Mouse (Mus musculus) hindbrain, postnatal 0 days (tissue): ENCODE measurements at regions not wholly inside any gene's neighbourhood (a gene's known extent, or its start where the extent isn't known, plus 50 kb on each side); places are given as distances from the start of the nearest gene placed in this dataset.
"Not testable (repeated sequence)": the region's sequence is repeated elsewhere in the genome, so short reads cannot be mapped to it uniquely, and the experiment has no call there.

ENCODE experiments used
- ATAC-seq: fragments of 200-750 bp; cut with Nextera tagmentation; 2 replicates; pipeline ENCODE4 v1.8.0; 2017; ENCODE audit warnings: mild to moderate bottlenecking, moderate TSS enrichment, moderate library complexity
- DNase-seq: peaks from one replicate; pipeline ENCODE4 v3.0.0-alpha.2; 2015; ENCODE audit warnings: low spot score
- H3K27ac ChIP-seq: fragments of 300-500 bp; sonication (generic); 2 replicates; pipeline ENCODE4 v1.5.1; 2014; ENCODE audit warnings: mild to moderate bottlenecking
- H3K27me3 ChIP-seq: fragments of 300-500 bp; sonication (generic); 2 replicates; pipeline ENCODE4 v1.6.1; 2014; ENCODE audit warnings: low read length, mixed read lengths; ENCODE audit not compliant: insufficient read depth
- H3K36me3 ChIP-seq: fragments of 300-500 bp; sonication (generic); 2 replicates; pipeline ENCODE4 v1.6.1; 2014; ENCODE audit warnings: low read length, mixed read lengths; ENCODE audit not compliant: insufficient read depth
- H3K4me1 ChIP-seq: fragments of 300-500 bp; sonication (generic); 2 replicates; pipeline ENCODE4 v1.6.1; 2014; ENCODE audit warnings: antibody characterized with exemption, low read length, mixed read lengths; ENCODE audit not compliant: insufficient read depth
- H3K4me2 ChIP-seq: fragments of 300-500 bp; sonication (generic); 2 replicates; pipeline ENCODE4 v1.6.1; 2014; ENCODE audit warnings: low read depth, mild to moderate bottlenecking, low read length, moderate library complexity, mixed read lengths
- H3K4me3 ChIP-seq: fragments of 300-500 bp; sonication (generic); 2 replicates; pipeline ENCODE4 v1.5.1; 2014; ENCODE audit warnings: low read length
- H3K9ac ChIP-seq: fragments of 300-500 bp; sonication (generic); replicated peaks from 2 replicates; pipeline ENCODE4 v1.6.1; 2014; ENCODE audit warnings: mild to moderate bottlenecking, low read length, moderate library complexity, mixed read lengths
- H3K9me3 ChIP-seq: fragments of 300-500 bp; sonication (generic); 2 replicates; pipeline ENCODE4 v1.6.1; 2016; ENCODE audit warnings: low read length, mixed read lengths
- CTCF ChIP-seq: IDR thresholded peaks from 2 replicates; pipeline ENCODE4 v1.5.1; 2016; ENCODE audit warnings: antibody characterized with exemption, control low read depth, low read depth
- WGBS: fragments of 180-500 bp; shearing (Covaris S2); extraction: QIAGEN DNeasy Blood & Tissue Kit; methylation state at CpG from one replicate; pipeline ENCODE4 v1.1.7; 2014; 5-methylcytosine and 5-hydroxymethylcytosine counted together

GRCm38 (mm10) chr3:31708367-31708766 is 193.9 kb upstream of the Kcnmb2 start:
- not testable (repeated sequence) for H3K9ac ChIP-seq, H3K9me3 ChIP-seq, DNase-seq, H3K4me1 ChIP-seq, H3K4me2 ChIP-seq, H3K36me3 ChIP-seq, H3K4me3 ChIP-seq, H3K27ac ChIP-seq, H3K27me3 ChIP-seq, ATAC-seq

DNA sequence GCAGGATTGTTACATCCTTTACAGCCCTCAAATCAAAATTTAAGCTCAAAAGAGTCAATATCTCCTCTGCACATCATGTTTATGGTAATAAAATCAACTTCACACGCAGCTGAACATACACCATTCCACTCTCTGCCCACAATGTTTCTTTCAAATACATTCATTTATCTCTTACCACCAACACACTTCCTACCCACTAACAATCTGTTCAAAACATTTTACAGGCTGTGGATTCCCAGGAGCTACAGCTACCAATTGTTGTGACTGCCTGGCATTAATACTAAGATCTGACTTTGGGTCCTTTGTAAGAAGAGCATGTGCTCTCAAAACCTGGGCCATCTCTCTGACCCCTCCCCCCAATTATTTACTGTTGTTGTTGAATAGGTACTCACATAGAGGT is 161.0 kb upstream of the Kcnmb2 start:
- no peak for ATAC-seq
- 79% methylated on average over 1 of the region's 1 CpGs for WGBS
- no peak for DNase-seq

DNA sequence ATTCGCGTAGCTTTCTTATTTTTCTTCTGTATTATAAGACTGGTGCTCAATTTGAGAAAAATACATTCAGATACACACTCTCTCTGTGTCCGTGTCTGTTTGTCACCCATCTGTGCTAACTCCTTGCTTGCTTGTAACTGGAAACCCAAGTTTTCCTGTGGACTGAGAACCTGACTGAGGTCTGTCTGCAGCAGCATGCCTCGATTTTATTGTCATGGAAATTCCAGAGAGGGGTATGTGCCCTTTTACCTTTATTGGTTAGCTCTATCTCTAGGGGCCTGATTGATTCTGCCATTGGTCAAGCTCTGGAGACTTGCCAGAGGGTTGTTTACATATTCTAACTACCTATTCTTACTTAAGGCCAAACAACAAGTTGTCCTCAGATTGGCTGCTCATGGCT is 146.4 kb upstream of the Kcnmb2 start:
- H3K4me1 ChIP-seq: no peaks in the 10 kb centered on the region
- H3K4me2 ChIP-seq: no peak overlapping the region
- H3K27me3 ChIP-seq: no peaks in the 10 kb centered on the region
- no peaks in the 10 kb centered on the region for H3K36me3 ChIP-seq
- no peak for TF ChIP-seq CTCF
- no peak overlapping the region for H3K27ac ChIP-seq
- H3K9ac ChIP-seq: no peak overlapping the region
- no peak overlapping the region for H3K4me3 ChIP-seq
- DNase-seq: no peak
- 87% methylated on average over 4 of the region's 4 CpGs for whole genome bisulfite sequencing
- no peaks in the 10 kb centered on the region for H3K9me3 ChIP-seq
- no peak for ATAC-seq

More for the DNA sequence above, 161.0 kb upstream of the Kcnmb2 start:
- H3K27ac ChIP-seq: no peak overlapping the region
- H3K4me1 ChIP-seq: no peaks in the 10 kb centered on the region
- H3K27me3 ChIP-seq: no peaks in the 10 kb centered on the region
- H3K4me3 ChIP-seq: no peak overlapping the region
- H3K36me3 ChIP-seq: no peaks in the 10 kb centered on the region
- no peak overlapping the region for H3K4me2 ChIP-seq
- no peak for TF ChIP-seq CTCF
- H3K9me3 ChIP-seq: no peaks in the 10 kb centered on the region
- no peak overlapping the region for H3K9ac ChIP-seq

DNA sequence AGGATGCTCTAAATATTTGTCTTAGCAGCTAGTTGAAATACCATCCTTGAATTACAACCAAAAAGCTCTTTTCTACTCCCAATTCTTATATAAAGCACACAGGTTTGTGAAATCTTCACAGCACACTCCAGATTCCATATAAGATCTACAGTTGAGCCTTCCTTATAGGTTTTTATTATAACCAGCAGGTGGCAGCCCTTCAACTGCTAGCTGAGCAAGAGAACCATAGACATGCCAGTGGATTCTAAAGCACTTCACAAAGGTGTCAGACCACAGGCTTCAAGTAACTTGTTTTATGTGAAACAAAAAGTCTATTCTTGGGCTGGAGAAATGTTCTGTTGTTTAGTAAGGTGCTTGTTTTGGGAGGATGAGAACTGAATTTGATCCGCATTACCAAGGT is 133.1 kb upstream of the Kcnmb2 start:
- WGBS: 88% methylated on average over 1 of the region's 1 CpGs
- Histone ChIP-seq H3K4me3 (no peak overlapping the region), H3K27me3 (no peaks in the 10 kb centered on the region), H3K27ac (no peak overlapping the region), H3K36me3 (no peaks in the 10 kb centered on the region), H3K4me2 (no peak overlapping the region), H3K4me1 (no peaks in the 10 kb centered on the region), H3K9ac (no peak overlapping the region), H3K9me3 (no peaks in the 10 kb centered on the region)
- ATAC-seq (0 out of 2 replicates have a peak, but pooled peaks have one; percentile 59), DNase-seq (peak; percentile 68)
- peak; percentile 62 for TF ChIP-seq CTCF

DNA sequence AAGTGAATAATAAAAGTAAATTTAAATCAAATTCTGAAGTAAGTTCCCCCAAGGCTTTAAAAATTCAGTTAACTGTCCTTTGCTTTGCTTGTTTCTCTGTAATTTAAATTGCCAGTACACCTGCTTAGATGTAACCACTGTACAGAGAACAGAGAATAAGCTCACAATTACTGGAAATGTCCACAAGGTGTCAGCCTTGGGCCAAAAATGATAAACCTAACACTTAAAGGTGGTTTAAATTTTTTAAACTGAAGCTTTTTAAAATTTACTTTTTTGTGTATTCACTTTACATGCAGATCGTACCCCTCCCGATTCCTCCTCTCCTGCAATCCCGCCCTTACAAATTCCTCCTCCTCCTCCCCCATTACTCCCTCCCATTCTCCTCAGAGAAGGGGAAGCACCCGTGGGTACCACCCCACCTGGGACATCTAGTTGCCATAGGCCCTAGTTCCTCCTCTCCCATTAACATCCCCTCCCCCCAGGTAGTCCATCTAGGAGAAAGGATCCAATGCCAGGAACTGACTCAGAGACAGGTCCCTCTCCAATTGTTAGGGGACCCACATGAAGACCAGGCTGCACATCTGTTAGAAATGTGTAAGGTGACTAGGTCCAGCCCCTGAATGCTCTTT is 111.9 kb upstream of the Kcnmb2 start:
- H3K9me3 ChIP-seq: no peaks in the 10 kb centered on the region
- H3K4me1 ChIP-seq: no peaks in the 10 kb centered on the region
- DNase-seq: peak; percentile 83
- H3K27me3 ChIP-seq: no peaks in the 10 kb centered on the region
- peak; percentile 69 for TF ChIP-seq CTCF
- no peaks in the 10 kb centered on the region for H3K36me3 ChIP-seq
- 26% methylated on average over 4 of the region's 4 CpGs for WGBS
- H3K9ac ChIP-seq: no peak overlapping the region
- H3K27ac ChIP-seq: no peak overlapping the region
- H3K4me2 ChIP-seq: no peak overlapping the region
- H3K4me3 ChIP-seq: no peak overlapping the region
- ATAC-seq: peak; percentile 84

GRCm38 (mm10) chr3:31793466-31794040 is 108.8 kb upstream of the Kcnmb2 start:
- no peak overlapping the region for H3K4me3 ChIP-seq
- H3K9ac ChIP-seq: no peak overlapping the region
- ATAC-seq (no peak), DNase-seq (peak; percentile 25)
- H3K27ac ChIP-seq: no peak overlapping the region
- H3K27me3 ChIP-seq: no peaks in the 10 kb centered on the region
- 63% methylated on average over 8 of the region's 8 CpGs for WGBS
- no peak overlapping the region for H3K4me2 ChIP-seq
- H3K4me1 ChIP-seq: no peaks in the 10 kb centered on the region
- no peaks in the 10 kb centered on the region for H3K36me3 ChIP-seq
- TF ChIP-seq CTCF: no peak
- no peaks in the 10 kb centered on the region for H3K9me3 ChIP-seq

DNA sequence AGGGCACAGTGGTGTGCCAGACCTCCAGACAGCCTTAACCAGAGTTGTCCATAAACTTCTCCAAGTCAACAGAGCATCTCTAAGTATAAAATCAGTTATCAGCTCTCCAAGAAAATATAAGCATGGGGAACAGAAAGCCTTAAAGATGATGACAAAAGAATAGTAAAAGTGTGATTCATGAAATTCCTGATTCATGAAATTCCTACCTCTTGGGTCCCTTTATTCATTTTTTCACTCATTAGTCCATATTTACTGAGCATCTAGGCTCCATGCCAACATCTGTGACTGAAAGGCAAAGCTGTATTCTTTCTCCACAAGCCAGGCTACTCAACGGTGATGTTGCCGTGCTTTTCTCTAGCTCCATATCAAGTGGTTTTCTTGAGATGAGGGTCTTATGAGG is 105.7 kb upstream of the Kcnmb2 start:
- Histone ChIP-seq H3K4me1 (no peaks in the 10 kb centered on the region), H3K27me3 (no peaks in the 10 kb centered on the region), H3K9me3 (no peaks in the 10 kb centered on the region), H3K4me2 (no peak overlapping the region), H3K9ac (no peak overlapping the region), H3K4me3 (no peak overlapping the region), H3K36me3 (no peaks in the 10 kb centered on the region), H3K27ac (no peak overlapping the region)
- WGBS: 62% methylated on average over 2 of the region's 2 CpGs
- TF ChIP-seq CTCF: no peak
- no peak for DNase-seq
- ATAC-seq: no peak
